Mouse (Mus musculus) liver, adult (tissue): ENCODE measurements at regions not wholly inside any gene's neighbourhood (a gene's known extent, or its start where the extent isn't known, plus 50 kb on each side); places are given as distances from the start of the nearest gene placed in this dataset.

Experiments used
- GATA4 ChIP-seq: IDR thresholded peaks from 2 replicates; pipeline ENCODE4 v1.6.1; 2014; ENCODE audit warnings: mild to moderate bottlenecking, low read length; ENCODE audit not compliant: insufficient replicate concordance

DNA sequence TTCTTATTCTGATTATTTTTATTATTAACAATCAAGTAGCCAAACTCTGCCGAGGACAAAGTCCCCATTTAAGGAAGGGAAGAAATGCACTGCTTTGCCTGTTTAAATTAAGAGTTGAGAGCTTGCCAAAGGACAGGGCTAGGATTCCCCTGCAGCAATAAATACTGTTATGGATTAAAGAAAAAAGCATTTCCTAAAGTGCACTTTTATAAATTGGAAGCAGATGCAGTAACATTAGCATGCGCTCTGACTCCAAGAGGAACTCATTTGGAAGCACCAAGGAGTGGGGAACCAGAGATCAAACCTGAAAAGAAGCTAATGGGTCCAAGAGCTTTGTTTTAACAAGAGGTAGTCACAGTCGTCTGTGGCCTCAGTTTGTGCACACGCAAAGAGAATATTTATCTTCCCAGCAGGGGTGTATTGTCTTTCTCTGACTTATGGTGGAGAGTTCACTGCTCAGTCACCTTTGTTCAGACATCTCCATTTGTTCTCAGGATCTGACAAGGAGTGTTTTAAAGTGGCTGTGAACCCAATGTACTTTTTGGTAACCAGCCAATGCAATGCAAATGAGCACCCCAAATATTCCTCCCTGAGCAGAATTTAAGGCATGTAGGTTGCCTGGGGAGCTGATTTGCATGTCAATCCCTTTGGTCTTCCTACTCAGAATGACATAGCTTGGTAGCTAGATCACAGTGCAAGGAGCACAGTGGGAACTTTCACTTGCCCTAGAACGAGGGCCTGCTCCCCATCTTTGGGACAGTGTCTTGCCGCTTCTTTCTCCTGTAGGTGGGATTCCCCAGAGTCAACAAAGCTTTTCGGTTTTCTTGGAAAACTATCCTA is 119.1 kb upstream of the Nbea start:
- TF ChIP-seq GATA4 = no peak

GRCm38 (mm10) chr3:56300769-56301168 is 117.3 kb upstream of the Nbea start:
- no peak for TF ChIP-seq GATA4

DNA sequence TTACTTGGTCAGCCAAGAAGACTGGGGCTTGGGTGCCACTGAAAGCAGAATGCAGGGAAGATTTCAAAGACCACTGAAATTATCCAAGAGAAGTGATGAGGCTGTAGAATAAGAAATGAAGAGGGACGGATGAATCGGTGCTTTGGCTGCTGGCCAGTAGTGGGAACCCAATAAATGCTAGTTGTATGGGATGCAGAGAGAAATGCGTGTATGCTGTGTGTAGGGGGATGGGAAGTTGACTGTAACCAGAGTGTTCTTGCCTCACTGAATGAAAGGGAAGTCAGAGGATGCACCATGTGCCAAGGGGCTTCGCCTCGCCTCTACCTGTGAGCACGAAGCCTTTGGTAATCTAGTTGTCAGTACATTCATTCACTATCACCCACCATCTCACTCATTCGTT is 112.1 kb upstream of the Nbea start:
- no peak for TF ChIP-seq GATA4

DNA sequence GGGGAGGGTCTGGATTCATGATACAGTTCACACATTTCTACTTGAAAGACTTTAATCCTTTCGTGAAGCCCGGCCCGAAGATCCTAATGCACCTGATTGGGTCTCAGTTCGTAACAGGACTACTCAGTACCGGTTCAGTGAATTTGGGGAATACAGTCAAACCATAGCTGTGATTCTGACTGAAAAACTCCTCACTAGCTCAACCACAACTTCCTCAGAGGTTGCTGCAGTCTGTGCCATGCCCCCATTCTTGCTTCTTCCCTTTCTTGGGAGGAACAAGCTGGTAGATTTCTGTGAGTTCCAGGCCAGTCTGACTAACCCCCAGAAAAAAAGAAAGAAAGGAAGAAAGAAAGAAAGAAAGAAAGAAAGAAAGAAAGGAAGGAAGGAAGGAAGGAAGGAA is 98.0 kb upstream of the Nbea start:
- TF ChIP-seq GATA4 = no peak

GRCm38 (mm10) chr3:56280330-56280957 is 96.9 kb upstream of the Nbea start:
- TF ChIP-seq GATA4 = no peak

DNA sequence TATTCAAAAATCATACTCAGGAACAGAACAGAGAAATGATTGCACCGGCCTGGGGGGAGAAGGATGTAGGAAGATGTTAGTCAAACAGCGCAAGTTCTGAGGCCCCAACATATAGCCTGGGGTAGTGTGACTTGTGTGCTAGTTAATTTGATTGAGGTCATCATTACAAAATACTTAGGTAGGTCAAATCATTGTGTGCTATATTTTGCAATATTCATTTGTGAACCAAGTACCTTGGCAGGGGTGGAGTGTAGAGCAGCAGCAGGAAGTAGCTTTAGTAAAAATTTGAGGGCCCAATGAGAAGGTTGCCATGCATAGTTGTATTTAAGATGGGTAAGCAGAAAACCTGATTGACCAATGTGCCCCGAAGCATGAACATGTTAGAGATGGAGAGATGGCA is 89.1 kb upstream of the Nbea start:
- TF ChIP-seq GATA4 = no peak

DNA sequence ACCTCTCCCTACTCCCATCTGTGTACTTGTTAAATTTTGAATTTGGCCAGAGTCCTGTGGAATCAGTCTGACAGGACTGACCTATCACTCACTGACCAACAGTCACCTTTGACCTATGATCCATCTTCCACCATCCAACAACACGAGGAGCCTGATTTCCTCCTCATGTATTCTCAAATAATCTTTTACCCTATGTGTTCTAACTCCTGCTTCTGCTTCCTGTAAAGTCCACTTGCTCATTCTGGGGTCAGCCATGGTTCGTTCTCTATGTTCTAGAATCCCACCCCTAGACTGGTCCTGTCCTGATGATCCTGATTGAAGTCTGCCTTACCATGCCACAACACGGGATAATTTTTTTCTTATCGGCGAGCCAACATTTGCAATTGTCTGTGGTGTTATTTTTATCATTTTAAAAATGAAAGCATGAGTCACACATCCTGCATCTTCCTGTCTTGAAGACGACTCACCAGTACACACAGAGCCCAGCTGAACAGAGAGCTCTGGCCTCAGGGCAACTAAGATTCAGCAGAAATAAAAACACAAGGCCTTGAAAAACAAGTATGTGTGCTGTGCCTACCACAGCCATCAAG is 86.8 kb upstream of the Nbea start:
- peak; percentile 70; the same call in 1 of the 2 replicates for TF ChIP-seq GATA4

GRCm38 (mm10) chr3:56261800-56262561 is 78.5 kb upstream of the Nbea start:
- TF ChIP-seq GATA4 = no peak

- TF ChIP-seq GATA4 = no peak
Measured at GRCm38 (mm10) chr3:56256271-56256670, 72.8 kb upstream of the Nbea start.

GRCm38 (mm10) chr3:56244370-56244769 is 60.9 kb upstream of the Nbea start:
- TF ChIP-seq GATA4 = peak; percentile 81; the same call in 1 of the 2 replicates

DNA sequence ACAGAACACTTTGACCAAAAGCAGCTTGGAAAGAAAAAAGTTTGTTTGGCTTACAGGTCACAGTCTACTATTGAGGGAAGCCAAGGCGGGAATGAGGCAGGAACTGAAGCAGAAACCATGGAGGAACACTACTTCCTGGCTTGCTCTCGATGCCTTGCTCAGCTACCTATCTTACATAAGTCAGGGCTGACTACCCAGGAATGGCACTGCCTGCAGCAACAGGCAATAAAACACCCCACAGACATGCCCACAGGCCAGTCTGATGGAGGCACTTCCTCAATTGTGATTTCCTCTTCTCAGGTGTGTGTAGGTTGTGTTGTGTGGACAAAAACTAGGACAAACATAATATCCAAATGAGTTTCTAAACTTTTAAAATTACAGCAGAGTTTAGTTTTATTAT is 54.7 kb upstream of the Nbea start:
- TF ChIP-seq GATA4 = no peak

- no peak for TF ChIP-seq GATA4
Measured at GRCm38 (mm10) chr3:56236163-56236562, 52.7 kb upstream of the Nbea start.
